Mouse (Mus musculus): ENCODE results near the gene Gm5127. TPM values are rescaled to one million over a fixed set of nuclear protein-coding genes. Genes with fewer than 3 reads are reported as not detected.

The Gm5127 gene
- polyA plus RNA-seq (2015; fragmentation: Nextera tagmentation; extraction: Ambion mirVana): not detected in 2 replicates

GRCm38 (mm10) chrX:106582886-106583285 lies at the start of gene Gm5127:
TSS of gene Gm5127 (plus strand) at chrX:106583186.
- Histone ChIP-seq H3K9me3 (no peaks in the 10 kb centered on the region), H3K4me3 (no peak within 1 kb of the TSS), H3K36me3 (no peaks in the 10 kb centered on the region), H3K4me1 (no peaks in the 10 kb centered on the region), H3K27ac (no peak within 1 kb of the TSS), H3K27me3 (no peaks in the 10 kb centered on the region), H3K9ac (no peak within 1 kb of the TSS), H3K4me2 (no peak within 1 kb of the TSS)
- ATAC-seq (ENCODE audit: insufficient number of reproducible peaks, low FRiP score, low TSS enrichment, low read depth): no peak
- WGBS: 32% methylated on average over 3 of the region's 3 CpGs

- no peak overlapping the region for H3K27ac ChIP-seq
- no peak for ATAC-seq (ENCODE audit: insufficient number of reproducible peaks, low FRiP score, low TSS enrichment, low read depth)
- H3K27me3 ChIP-seq: no peaks in the 10 kb centered on the region
- no peak overlapping the region for H3K4me2 ChIP-seq
- no peaks in the 10 kb centered on the region for H3K36me3 ChIP-seq
- 38% methylated on average over 3 of the region's 3 CpGs for WGBS
- H3K4me1 ChIP-seq: no peaks in the 10 kb centered on the region
- no peak overlapping the region for H3K9ac ChIP-seq
- no peaks in the 10 kb centered on the region for H3K9me3 ChIP-seq
- H3K4me3 ChIP-seq: no peak overlapping the region
Observed at GRCm38 (mm10) chrX:106536359-106536758, 46.6 kb upstream of the Gm5127 start.

GRCm38 (mm10) chrX:106555457-106555856 lies 27.5 kb upstream of the Gm5127 start:
- no peak overlapping the region for H3K27ac ChIP-seq
- no peak overlapping the region for H3K4me2 ChIP-seq
- H3K9ac ChIP-seq: no peak overlapping the region
- H3K4me1 ChIP-seq: no peaks in the 10 kb centered on the region
- H3K4me3 ChIP-seq: no peak overlapping the region
- no peaks in the 10 kb centered on the region for H3K36me3 ChIP-seq
- 81% methylated on average over 2 of the region's 2 CpGs for WGBS
- no peaks in the 10 kb centered on the region for H3K27me3 ChIP-seq
- H3K9me3 ChIP-seq: no peaks in the 10 kb centered on the region
- no peak for ATAC-seq (ENCODE audit: insufficient number of reproducible peaks, low FRiP score, low TSS enrichment, low read depth)

- Histone ChIP-seq H3K27ac (no peak overlapping the region), H3K4me2 (no peak overlapping the region), H3K36me3 (no peaks in the 10 kb centered on the region), H3K4me1 (no peaks in the 10 kb centered on the region), H3K9me3 (no peaks in the 10 kb centered on the region), H3K27me3 (no peaks in the 10 kb centered on the region), H3K4me3 (no peak overlapping the region), H3K9ac (no peak overlapping the region)
- WGBS: 31% methylated on average over 3 of the region's 3 CpGs
- ATAC-seq (ENCODE audit: insufficient number of reproducible peaks, low FRiP score, low TSS enrichment, low read depth): no peak
Observed at GRCm38 (mm10) chrX:106578966-106579365, 4.0 kb upstream of the Gm5127 start.

DNA sequence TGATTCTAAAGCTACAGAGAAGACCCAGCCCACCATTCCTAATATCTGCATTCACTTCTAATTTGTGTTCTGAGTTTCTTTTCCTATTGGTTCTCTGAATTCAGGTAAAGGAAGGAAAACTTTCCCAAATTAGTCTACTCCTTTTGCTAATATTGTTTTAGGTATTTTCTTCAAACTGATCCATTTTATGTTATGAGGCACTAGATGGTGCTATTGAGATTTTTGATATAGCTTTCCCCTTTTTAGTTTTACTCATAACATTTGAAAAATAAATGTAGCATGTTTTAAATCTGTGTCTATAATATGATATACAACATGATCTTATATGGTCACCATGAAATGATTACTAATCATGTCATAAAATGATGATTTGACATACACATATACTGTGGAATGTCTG lies 2.6 kb upstream of the Gm5127 start:
- Histone ChIP-seq H3K9ac (no peak overlapping the region), H3K36me3 (no peaks in the 10 kb centered on the region), H3K4me2 (no peak overlapping the region), H3K4me3 (no peak overlapping the region), H3K4me1 (no peaks in the 10 kb centered on the region), H3K27ac (no peak overlapping the region), H3K9me3 (no peaks in the 10 kb centered on the region), H3K27me3 (no peaks in the 10 kb centered on the region)
- no peak for ATAC-seq (ENCODE audit: insufficient number of reproducible peaks, low FRiP score, low TSS enrichment, low read depth)

- Histone ChIP-seq H3K27ac (no peak overlapping the region), H3K4me1 (no peaks in the 10 kb centered on the region), H3K9ac (no peak overlapping the region), H3K36me3 (no peaks in the 10 kb centered on the region), H3K4me2 (no peak overlapping the region), H3K4me3 (no peak overlapping the region), H3K27me3 (no peaks in the 10 kb centered on the region), H3K9me3 (no peaks in the 10 kb centered on the region)
- WGBS: 15% methylated on average over 2 of the region's 2 CpGs
- ATAC-seq (ENCODE audit: insufficient number of reproducible peaks, low FRiP score, low TSS enrichment, low read depth): no peak
Observed at GRCm38 (mm10) chrX:106582197-106582596, 789 bp upstream of the Gm5127 start.

DNA sequence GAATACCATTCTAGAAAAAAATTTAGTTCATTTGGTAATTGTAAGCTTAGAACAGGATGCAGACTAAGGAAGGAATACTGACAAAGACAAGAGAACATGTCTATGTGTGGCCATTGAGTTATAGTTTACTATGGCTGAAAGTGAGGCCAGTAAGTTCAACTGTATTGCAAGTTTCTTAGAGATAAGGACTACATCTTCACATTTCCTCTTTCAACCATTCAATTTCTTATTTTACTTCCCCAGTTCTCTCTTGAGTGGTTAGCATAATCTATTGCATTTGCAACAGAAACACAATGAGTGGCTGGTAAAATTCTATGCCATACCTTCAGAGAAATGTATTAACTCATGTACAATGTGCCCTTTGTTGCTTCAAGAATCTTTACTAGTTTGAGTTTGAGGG lies 10.9 kb downstream of the Gm5127 start:
- no peaks in the 10 kb centered on the region for H3K27me3 ChIP-seq
- H3K4me3 ChIP-seq: no peak overlapping the region
- H3K36me3 ChIP-seq: no peaks in the 10 kb centered on the region
- no peak overlapping the region for H3K4me2 ChIP-seq
- H3K9me3 ChIP-seq: no peaks in the 10 kb centered on the region
- no peak overlapping the region for H3K27ac ChIP-seq
- H3K9ac ChIP-seq: no peak overlapping the region
- ATAC-seq (ENCODE audit: insufficient number of reproducible peaks, low FRiP score, low TSS enrichment, low read depth): no peak
- H3K4me1 ChIP-seq: no peaks in the 10 kb centered on the region

- Histone ChIP-seq H3K4me3 (no peak overlapping the region), H3K9ac (no peak overlapping the region), H3K9me3 (no peaks in the 10 kb centered on the region), H3K4me1 (no peaks in the 10 kb centered on the region), H3K27me3 (no peaks in the 10 kb centered on the region), H3K27ac (no peak overlapping the region), H3K36me3 (no peaks in the 10 kb centered on the region), H3K4me2 (no peak overlapping the region)
- no peak for ATAC-seq (ENCODE audit: insufficient number of reproducible peaks, low FRiP score, low TSS enrichment, low read depth)
- WGBS: 76% methylated on average over 1 of the region's 1 CpGs
Observed at GRCm38 (mm10) chrX:106595904-106596303, 12.9 kb downstream of the Gm5127 start.

GRCm38 (mm10) chrX:106602574-106603258 lies 19.7 kb downstream of the Gm5127 start:
- no peaks in the 10 kb centered on the region for H3K4me1 ChIP-seq
- H3K9me3 ChIP-seq: no peaks in the 10 kb centered on the region
- ATAC-seq (ENCODE audit: insufficient number of reproducible peaks, low FRiP score, low TSS enrichment, low read depth): no peak
- no peak overlapping the region for H3K27ac ChIP-seq
- H3K9ac ChIP-seq: no peak overlapping the region
- H3K36me3 ChIP-seq: no peaks in the 10 kb centered on the region
- WGBS: 18% methylated on average over 9 of the region's 9 CpGs
- H3K27me3 ChIP-seq: no peaks in the 10 kb centered on the region
- H3K4me2 ChIP-seq: 0 out of 2 replicates have a peak overlapping the region, but pooled peaks have one; percentile 10
- no peak overlapping the region for H3K4me3 ChIP-seq

GRCm38 (mm10) chrX:106603386-106603785 lies 20.4 kb downstream of the Gm5127 start, which contains the start of gene Cysltr1:
TSS of gene Cysltr1 (minus strand) at chrX:106603679.
- Histone ChIP-seq H3K4me3 (no peak within 1 kb of the TSS), H3K4me2 (peak within 1 kb of the TSS; percentile 10; the same call in 1 of the 2 replicates), H3K9ac (no peak within 1 kb of the TSS), H3K9me3 (no peaks in the 10 kb centered on the region), H3K27me3 (no peaks in the 10 kb centered on the region), H3K27ac (no peak within 1 kb of the TSS), H3K4me1 (no peaks in the 10 kb centered on the region), H3K36me3 (no peaks in the 10 kb centered on the region)
- ATAC-seq (ENCODE audit: insufficient number of reproducible peaks, low FRiP score, low TSS enrichment, low read depth): no peak
- 23% methylated on average over 6 of the region's 6 CpGs for WGBS

- Histone ChIP-seq H3K9me3 (no peaks in the 10 kb centered on the region), H3K4me1 (no peaks in the 10 kb centered on the region), H3K36me3 (no peaks in the 10 kb centered on the region), H3K27me3 (no peaks in the 10 kb centered on the region), H3K4me2 (no peak overlapping the region), H3K27ac (no peak overlapping the region), H3K9ac (no peak overlapping the region), H3K4me3 (no peak overlapping the region)
- no peak for ATAC-seq (ENCODE audit: insufficient number of reproducible peaks, low FRiP score, low TSS enrichment, low read depth)
- 54% methylated on average over 1 of the region's 1 CpGs for WGBS
Observed at GRCm38 (mm10) chrX:106622512-106622911, 39.5 kb downstream of the Gm5127 start.

GRCm38 (mm10) chrX:106623667-106624066 lies 40.7 kb downstream of the Gm5127 start:
- ATAC-seq (ENCODE audit: insufficient number of reproducible peaks, low FRiP score, low TSS enrichment, low read depth): no peak

DNA sequence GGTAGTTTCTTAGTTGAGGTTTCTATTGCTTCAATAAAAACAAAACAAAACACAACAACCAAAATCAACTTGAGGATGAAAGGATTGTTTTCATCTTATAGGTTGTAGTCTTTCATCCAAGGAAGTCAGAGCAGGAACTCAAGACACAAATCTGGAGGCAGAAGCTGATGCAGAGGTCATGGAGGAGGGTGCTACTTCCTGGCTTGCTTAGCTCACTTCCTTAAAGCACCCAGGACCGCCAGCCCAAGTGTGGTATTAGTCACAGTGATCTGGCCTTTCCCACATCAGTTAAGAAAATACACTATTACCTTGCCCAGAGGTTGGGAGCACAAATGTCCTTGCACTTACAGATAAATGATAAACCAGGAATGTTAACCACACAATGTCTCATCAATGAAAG lies 45.5 kb downstream of the Gm5127 start:
- H3K27me3 ChIP-seq: no peaks in the 10 kb centered on the region
- no peak overlapping the region for H3K4me2 ChIP-seq
- H3K36me3 ChIP-seq: no peaks in the 10 kb centered on the region
- WGBS: 77% methylated on average over 1 of the region's 1 CpGs
- no peaks in the 10 kb centered on the region for H3K4me1 ChIP-seq
- no peak overlapping the region for H3K9ac ChIP-seq
- no peak overlapping the region for H3K4me3 ChIP-seq
- ATAC-seq (ENCODE audit: insufficient number of reproducible peaks, low FRiP score, low TSS enrichment, low read depth): no peak
- H3K9me3 ChIP-seq: no peaks in the 10 kb centered on the region
- no peak overlapping the region for H3K27ac ChIP-seq

More at GRCm38 (mm10) chrX:106623667-106624066, 40.7 kb downstream of the Gm5127 start:
- WGBS: 21% methylated on average over 3 of the region's 3 CpGs
- Histone ChIP-seq H3K27me3 (no peaks in the 10 kb centered on the region), H3K27ac (no peak overlapping the region), H3K4me3 (no peak overlapping the region), H3K9ac (no peak overlapping the region), H3K36me3 (no peaks in the 10 kb centered on the region), H3K9me3 (no peaks in the 10 kb centered on the region), H3K4me2 (no peak overlapping the region), H3K4me1 (no peaks in the 10 kb centered on the region)
